Mouse (Mus musculus) thymus, postnatal 14 days (tissue): Measurements from ENCODE around the gene Wdr13.
A peak's percentile ranks its signal among the peaks of the same experiment; 100 is the strongest.

ENCODE experiments used
- DNase-seq: peaks from one replicate; pipeline ENCODE4 v3.0.0; 2021

Gene Wdr13

DNA sequence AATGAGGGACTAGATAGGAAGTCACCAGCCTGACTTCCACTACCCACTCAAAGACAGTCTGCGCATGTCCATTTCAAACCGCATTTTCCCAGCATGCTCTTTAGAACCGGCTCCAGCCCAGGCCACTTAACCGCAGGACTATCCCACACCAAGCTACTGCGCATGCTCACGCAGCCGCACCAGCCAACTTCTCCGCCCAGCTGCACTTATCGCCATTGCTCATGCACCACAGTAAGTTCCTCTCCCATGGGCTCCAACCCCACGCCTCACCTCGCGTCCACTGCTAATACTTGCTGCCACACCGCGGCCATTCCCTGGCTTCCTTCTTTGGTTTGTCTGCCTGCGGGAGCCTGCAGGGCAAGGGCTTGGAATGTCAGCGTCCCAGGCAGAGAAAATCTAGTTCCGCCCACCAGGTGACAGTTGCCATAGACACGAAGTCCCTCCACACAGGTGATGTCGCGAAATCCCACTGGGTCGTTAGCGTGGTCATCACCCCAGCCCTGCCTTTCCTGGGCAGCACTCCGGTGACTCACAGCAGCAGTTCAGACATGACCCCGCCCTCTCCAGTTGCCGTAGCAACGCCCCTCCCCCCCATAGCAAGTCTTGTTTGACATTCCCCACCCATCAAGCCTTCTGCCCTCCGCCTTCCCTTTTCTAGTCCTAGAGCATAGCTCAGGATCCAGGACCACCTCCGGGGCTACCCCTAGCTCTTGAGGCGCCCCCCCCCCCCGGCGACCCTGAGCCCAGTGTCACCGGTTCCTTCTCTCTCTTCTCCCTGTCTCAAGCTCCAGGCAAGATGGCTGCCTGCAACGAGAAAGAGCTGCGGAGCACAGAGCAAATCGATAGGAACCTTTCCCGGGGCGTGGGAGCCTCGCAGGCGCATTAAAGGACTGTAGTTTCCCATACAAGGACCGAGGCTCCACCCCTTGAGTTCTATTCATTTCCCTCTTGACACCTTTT lies at the start of gene Wdr13:
Wdr13 (minus strand) TSS at position 876 of the 960 bp plus-strand sequence.
- DNase-seq = peak; percentile 85

DNA sequence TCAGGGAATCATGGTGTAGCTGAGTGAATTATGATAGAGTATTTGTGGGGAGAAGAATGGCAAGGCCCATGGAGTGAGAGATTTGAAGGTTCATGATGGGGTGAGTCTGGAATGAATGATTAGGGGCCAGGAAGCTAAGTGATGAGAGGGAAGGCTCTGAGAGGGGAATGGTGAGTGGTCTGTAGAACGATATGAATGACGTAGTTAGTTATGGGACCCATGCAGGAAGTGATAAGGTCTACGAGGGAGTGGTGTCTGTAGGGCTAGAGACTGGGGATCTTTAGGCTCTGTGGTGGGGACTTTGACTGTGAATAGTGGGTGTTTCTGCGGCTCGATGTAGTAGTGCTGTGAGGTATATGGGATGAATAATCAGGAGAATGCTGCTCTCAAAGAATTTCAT lies 47.0 kb upstream of the Wdr13 start:
- no peak for DNase-seq

DNA sequence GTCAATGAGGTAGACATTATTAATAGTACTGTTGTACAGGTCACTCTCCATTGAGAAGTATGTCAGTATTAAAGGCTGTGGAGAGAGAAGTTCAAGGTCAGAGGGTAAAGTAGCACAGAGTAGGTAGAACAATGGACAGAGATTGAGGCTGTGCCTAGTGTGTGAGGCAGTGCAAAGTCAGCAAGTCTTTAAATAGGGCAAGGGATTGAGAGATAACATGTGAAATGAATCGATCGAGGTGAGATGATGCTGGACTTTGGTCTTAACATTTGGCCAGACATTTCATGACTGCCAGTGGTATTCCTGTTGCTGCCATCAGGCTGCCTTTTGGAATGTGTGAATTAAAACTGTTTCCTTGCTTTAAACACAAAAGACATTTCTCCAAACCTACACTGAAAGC lies 46.2 kb upstream of the Wdr13 start:
- no peak for DNase-seq

DNA sequence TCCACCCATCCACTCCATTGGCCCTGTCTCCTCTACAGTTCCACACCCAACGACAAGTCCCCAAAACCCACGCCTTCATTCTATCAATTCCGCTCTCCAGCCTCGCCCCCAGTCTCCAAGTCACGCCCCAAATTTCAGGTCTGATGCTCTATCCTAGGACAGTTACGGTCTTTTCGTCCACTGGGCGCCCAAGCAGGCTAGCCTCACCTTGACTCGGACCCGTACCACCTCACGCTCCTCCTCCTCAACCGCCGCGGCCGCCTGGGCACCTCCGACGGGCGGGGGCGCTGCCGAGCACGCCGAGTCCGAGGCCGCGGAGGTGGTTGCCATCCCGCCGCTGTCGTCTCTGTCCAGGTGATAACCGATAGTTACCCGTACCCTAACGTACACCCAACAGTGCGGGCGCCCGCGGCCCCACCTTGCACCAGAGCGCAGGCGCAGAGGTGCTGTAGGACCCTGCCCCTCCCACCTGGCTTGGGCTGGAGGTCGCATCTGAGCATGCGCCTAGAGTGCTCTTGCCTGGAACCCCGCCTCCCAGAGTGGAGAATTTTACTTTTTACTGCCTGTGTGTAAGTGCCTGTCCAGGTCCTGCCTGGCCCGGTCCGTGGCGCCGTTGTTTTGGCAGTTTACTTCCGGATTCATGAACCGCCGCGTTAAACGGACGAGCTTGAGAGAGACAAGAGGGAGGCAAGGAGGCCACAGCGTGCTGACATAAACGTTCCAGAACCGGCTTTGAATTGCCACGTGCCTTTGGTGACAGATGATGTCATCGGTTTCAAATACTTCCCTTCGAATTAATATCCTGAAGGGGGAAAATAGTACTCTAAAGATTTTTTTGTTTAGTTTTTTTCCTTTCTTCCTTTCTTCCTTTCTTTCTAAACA lies 43.1 kb upstream of the Wdr13 start, which contains the start of gene Tbc1d25:
Tbc1d25 (minus strand) TSS at position 678 of the 882 bp plus-strand sequence.
- DNase-seq = peak; percentile 88

- no peak for DNase-seq
Observed at GRCm38 (mm10) chrX:8175169-8175503, 42.4 kb upstream of the Wdr13 start.

DNA sequence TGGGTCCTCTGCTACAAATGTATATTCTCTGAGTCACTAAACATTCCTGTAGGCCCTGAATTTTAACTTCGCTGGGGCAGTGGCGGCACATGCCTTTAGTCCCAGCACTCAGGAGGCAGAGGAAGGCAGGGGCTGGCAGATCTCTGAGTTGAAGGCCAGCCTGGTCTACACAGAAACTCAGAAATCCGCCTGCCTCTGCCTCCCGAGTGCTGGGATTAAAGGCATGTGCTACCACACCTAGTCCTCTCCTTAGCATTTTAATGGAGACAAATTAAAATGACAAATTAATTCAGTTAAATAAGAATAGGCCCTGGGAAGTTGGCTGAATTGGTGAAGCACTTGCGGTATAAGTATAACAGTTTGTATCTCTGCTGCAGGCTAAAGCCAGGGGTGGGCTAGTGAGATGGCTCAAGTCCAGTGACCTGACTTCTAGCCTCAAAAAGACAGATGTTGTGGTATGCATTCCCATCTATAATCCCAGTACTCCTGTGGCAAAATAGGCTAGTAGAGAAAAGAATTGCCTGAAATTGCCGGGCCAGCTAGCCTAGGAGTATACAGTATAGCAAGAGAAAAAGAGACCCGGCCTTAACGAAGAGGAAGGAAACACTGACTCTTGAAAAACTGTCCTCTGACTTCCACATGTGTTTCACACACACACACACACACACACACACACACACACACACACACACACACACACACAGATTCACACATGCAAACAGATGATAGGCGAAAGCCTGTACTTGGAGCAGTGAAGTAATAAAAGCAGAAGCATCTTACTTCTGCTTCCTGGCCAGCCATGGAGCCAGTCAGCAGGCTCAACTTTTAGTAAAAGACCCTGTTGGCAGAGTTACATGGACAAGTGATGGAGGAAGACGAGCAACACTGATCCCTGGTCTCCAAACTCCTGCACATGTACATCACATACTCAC lies 35.3 kb upstream of the Wdr13 start:
- DNase-seq = no peak

DNA sequence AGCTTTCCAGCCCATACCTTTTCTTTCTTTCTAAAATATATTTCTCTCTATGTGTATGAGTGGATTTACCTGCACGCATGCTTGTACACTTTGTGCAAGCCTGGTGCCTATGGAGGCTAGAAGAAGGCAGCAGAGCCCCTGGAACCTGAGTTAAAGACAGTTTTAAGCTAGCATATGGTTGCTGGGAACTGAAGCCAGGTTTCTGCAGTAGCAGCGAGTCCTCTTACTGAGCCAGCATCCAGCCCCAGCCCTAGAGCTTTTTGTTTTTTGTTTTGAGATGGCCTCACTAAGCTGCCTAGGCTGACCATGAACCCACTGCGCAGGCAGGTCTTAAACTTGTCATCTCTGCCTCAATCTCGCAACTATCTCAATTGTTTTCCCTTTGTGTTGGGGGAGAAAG lies 31.8 kb upstream of the Wdr13 start:
- no peak for DNase-seq

DNA sequence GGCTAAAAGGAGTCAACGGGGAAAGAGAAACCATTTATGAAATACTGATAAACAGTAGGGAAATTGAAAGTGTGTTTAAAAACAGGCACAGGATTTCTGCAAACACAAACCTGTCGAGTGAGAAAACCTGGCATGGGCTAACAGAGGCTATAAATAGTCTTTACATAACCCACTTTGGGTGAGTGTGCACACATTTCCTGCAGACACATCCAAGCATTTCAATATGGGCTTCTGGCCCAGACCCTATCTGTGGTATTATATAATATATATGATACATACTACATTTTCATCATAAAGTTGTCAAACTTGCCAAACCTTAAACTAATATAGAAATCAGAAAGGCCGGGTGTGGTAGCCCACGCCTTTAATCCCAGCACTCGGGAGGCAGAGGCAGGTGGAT lies 30.4 kb upstream of the Wdr13 start:
- no peak for DNase-seq

- DNase-seq = peak; percentile 86
Observed at GRCm38 (mm10) chrX:8145153-8145991, 12.7 kb upstream of the Wdr13 start, which contains the start of gene Rbm3. Gene Rbm3, minus strand, starts transcription at chrX:8145880.

- no peak for DNase-seq
Observed at GRCm38 (mm10) chrX:8143750-8144149, 11.1 kb upstream of the Wdr13 start.

DNA sequence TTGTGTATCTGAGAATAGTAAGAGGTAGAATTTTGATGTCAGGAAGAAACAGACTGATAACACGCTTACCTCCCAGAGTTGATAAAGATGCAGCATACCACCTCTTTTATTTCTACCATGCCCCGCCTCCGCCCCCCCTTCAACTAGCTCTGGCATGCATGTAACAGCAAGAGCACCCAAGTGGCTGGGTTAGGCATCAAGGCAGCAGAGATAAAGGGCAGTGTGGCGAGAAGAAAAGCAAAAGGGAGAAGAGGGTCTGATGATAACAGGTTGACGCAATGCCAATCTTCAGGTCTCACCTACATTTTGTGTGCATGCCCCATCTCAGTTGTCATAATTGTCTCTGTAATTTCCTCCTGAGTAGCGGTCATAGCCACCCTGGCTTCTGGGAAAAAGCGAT lies 10.3 kb upstream of the Wdr13 start:
- DNase-seq = no peak

GRCm38 (mm10) chrX:8141058-8141457 lies 8.4 kb upstream of the Wdr13 start:
- DNase-seq = no peak

DNA sequence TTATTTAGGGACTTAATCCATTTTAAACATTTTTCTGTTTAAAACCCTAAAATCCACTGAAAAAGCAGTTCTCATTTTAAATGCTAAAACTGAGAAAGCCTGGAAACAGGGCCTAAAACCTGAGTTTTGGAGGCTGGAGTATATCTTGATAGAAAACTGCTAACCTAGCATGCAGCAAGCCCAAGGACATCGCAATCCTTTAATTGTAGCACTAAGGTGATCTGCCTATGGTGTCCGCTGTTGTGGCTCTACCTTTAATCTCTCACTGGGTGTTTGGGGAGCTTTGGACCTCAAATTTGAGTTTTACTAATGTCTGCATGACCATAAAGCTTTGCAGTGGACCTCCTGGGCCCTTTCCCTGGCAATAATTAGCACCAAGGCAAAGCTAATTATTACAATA lies 7.8 kb upstream of the Wdr13 start:
- DNase-seq = no peak

- DNase-seq = no peak
Observed at GRCm38 (mm10) chrX:8139480-8139879, 6.8 kb upstream of the Wdr13 start.

GRCm38 (mm10) chrX:8135886-8136285 lies 3.2 kb upstream of the Wdr13 start:
- DNase-seq = no peak

DNA sequence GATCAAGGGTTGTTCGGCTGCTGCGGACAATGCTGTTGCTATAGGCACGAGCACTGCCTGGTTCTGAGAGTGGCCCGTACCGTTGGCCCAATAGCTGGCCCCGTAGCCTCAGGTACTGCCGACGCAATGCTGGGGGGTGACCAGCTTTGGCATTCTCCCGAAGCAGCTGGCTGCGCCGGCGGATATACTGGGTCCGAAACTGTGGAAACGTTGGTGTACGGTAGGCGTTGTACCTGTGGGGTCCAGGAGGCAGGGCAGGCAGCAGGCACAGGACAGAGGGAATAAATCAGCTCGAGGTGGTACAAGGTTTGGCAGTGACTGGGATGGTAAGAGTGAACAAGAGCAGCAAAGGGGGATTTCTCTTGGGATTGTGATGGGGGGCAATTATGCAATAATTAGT lies 1.3 kb downstream of the Wdr13 start:
- peak; percentile 12 for DNase-seq

- peak; percentile 14 for DNase-seq
Observed at GRCm38 (mm10) chrX:8125235-8125634, 7.5 kb downstream of the Wdr13 start.

- DNase-seq = no peak
Observed at GRCm38 (mm10) chrX:8123821-8124470, 8.7 kb downstream of the Wdr13 start.

- DNase-seq = no peak
Observed at GRCm38 (mm10) chrX:8117264-8117663, 15.4 kb downstream of the Wdr13 start.

DNA sequence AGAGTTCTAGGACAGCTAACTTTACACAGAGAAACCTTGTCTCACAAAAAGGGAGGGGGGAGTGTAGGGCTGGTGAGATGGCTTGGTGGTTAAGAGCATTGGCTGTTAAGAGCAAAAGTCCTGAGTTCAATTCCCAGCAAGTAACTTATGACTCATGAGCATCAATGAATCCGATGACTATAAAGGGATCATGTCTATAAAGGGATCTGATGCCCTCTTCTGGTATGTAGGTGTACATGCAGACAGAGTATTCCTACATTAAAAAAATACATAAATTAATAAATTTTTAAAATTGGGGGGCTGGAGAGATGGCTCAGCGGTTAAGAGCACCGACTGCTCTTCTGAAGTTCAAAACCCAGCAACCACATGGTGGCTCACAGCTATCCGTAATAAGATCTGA lies 17.4 kb downstream of the Wdr13 start:
- no peak for DNase-seq

DNA sequence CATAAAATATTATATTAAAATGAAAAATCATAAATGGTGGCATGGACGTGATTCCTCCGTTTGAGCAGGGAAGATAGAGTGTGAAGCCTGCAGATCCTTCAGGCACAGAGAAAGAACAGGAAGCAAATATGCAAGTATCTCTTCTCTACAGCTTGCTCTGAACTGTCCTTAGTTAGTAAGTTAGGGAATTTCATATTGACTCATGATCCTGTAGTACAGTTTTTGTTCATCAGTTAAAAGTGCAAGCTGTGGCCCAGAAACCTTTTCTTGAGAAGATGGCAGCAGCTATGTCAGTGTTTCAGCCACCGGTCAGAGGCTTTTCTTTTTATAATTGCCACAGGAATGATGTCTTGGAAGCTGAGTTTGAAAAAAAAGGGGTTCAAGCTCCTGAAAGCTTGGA lies 27.7 kb downstream of the Wdr13 start:
- no peak for DNase-seq
